Comparison of ENCODE assay signal across 13 mouse cellular contexts in the genomic region with DNA sequence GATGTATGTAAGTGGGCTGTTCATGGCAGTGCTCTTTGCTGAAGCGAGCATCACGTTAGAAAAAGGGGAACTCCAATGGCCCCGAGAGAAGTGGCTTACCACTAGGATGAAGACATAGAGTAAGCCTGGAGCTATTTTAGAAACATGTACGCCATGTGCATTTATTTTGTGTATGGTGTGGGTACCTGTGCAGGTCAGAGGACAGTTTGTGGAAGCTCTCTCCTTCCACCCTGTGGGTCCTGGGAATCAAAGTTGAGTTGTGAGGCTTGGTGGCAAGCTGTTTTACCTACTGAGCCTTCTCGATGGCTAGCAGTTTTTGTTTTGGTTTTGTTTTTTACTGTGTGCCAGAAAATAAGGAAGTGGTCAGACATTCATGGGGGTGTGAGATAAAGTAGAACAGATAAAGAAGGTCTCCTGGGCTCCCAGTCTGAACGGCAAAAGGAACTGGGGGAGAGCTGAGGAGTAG. TPM values are rescaled to one million over a fixed set of nuclear protein-coding genes. Genes with fewer than 3 reads are reported as not detected.
DNase-seq lines count a peak whose midpoint lies in the region; ATAC-seq lines count a peak whose summit lies in the region.
"Had no signal": no experiment of that assay in that cellular context is flagged by ENCODE, and none has a peak within 500 bp of the region (broad histone marks: within the 10 kb centered on the region; RNA-seq: fewer than 3 reads in every experiment).

No protein-coding gene starts in this region.

- 84% methylated on average over 6 of the region's 6 CpGs for WGBS in midbrain, embryonic 11.5 days
- WGBS in midbrain, embryonic 13.5 days = 93% methylated on average over 6 of the region's 6 CpGs

- H3K27me3 ChIP-seq in midbrain, embryonic 11.5 days (ENCODE audit: control insufficient read depth, insufficient read depth, low read length) = no peaks in the 10 kb centered on the region
- no peaks in the 10 kb centered on the region for H3K27me3 ChIP-seq in midbrain, embryonic 13.5 days
- H3K27me3 ChIP-seq: hindbrain, embryonic 12.5 days; liver, embryonic 13.5 days; midbrain, embryonic 15.5 days had no signal

- no peak overlapping the region for H3K9ac ChIP-seq in midbrain, embryonic 11.5 days (ENCODE audit: low read length)
- no peak overlapping the region for H3K9ac ChIP-seq in midbrain, embryonic 13.5 days (replicated peaks)
- H3K9ac ChIP-seq: hindbrain, embryonic 12.5 days; liver, embryonic 13.5 days; midbrain, embryonic 15.5 days had no signal

- 0 out of 2 replicates have a peak, but pooled peaks cover 7% of the 10 kb centered on the region for H3K36me3 ChIP-seq in midbrain, embryonic 11.5 days (ENCODE audit: control insufficient read depth, insufficient read depth, low read length)
- H3K36me3 ChIP-seq in midbrain, embryonic 13.5 days = peaks cover 84% of the 10 kb centered on the region

- no peaks in the 10 kb centered on the region for H3K9me3 ChIP-seq in midbrain, embryonic 11.5 days (ENCODE audit: control insufficient read depth, low read length)
- H3K9me3 ChIP-seq in midbrain, embryonic 13.5 days = no peaks in the 10 kb centered on the region
- H3K9me3 ChIP-seq: hindbrain, embryonic 12.5 days; liver, embryonic 13.5 days; midbrain, embryonic 15.5 days had no signal

- H3K4me3 ChIP-seq in midbrain, embryonic 11.5 days (ENCODE audit: low read depth, low read length) = no peak overlapping the region
- no peak overlapping the region for H3K4me3 ChIP-seq in midbrain, embryonic 13.5 days (replicated peaks)
- H3K4me3 ChIP-seq: erythroblast, embryonic 14.5 days; hindbrain, embryonic 12.5 days; left cerebral cortex, adult 2 months; liver, embryonic 13.5 days; midbrain, embryonic 15.5 days had no signal

- ATAC-seq in midbrain, embryonic 11.5 days (ENCODE audit: low FRiP score) = no peak
- ATAC-seq in midbrain, embryonic 13.5 days = no peak
- peak; percentile 62 for ATAC-seq in granulocyte monocyte progenitor cell, adult 5-6 weeks (replicated peaks; ENCODE audit: poor library complexity, severe bottlenecking)
- peak; percentile 62 for ATAC-seq in monocyte, adult 5-6 weeks (replicated peaks; ENCODE audit: insufficient number of reproducible peaks, low FRiP score, low TSS enrichment, poor library complexity, severe bottlenecking)
- ATAC-seq in cerebellum, adult (ENCODE audit: insufficient number of reproducible peaks, low FRiP score, low TSS enrichment) = no peak
- no peak for ATAC-seq in erythroblast, adult 5-6 weeks (replicated peaks; ENCODE audit: low FRiP score, poor library complexity, severe bottlenecking)
- ATAC-seq: midbrain, embryonic 15.5 days had no signal

- no peaks in the 10 kb centered on the region for H3K4me1 ChIP-seq in midbrain, embryonic 11.5 days (ENCODE audit: control insufficient read depth, insufficient read depth, low read length)
- H3K4me1 ChIP-seq in midbrain, embryonic 13.5 days (replicated peaks) = 0 out of 2 replicates have a peak, but pooled peaks cover 5% of the 10 kb centered on the region
- H3K4me1 ChIP-seq: hindbrain, embryonic 12.5 days; midbrain, embryonic 15.5 days had no signal

- H3K4me2 ChIP-seq in midbrain, embryonic 11.5 days = no peak overlapping the region
- no peak overlapping the region for H3K4me2 ChIP-seq in midbrain, embryonic 13.5 days (replicated peaks)
- H3K4me2 ChIP-seq: hindbrain, embryonic 12.5 days; liver, embryonic 13.5 days; midbrain, embryonic 15.5 days had no signal

- DNase-seq in midbrain, embryonic 11.5 days (ENCODE audit: low spot score, missing footprints) = peak; percentile 19
- no peak for DNase-seq in yolk sac, embryonic 10.5 days (ENCODE audit: low spot score)
- DNase-seq: kidney, adult 2 months; liver, embryonic 13.5 days had no signal

- H3K27ac ChIP-seq in midbrain, embryonic 11.5 days (ENCODE audit: low read depth, low read length) = no peak overlapping the region
- no peak overlapping the region for H3K27ac ChIP-seq in midbrain, embryonic 13.5 days
- H3K27ac ChIP-seq: hindbrain, embryonic 12.5 days; left cerebral cortex, adult 2 months; liver, embryonic 13.5 days; midbrain, embryonic 15.5 days had no signal

RNA-seq across cellular contexts. Expression of a gene that starts 57.4 kb away (rescaled TPM):
- 3.1 and 3.2 TPM in 2 replicates for polyA plus RNA-seq in midbrain, embryonic 11.5 days (2014; fragmentation: Nextera tagmentation; extraction: Ambion mirVana)
- 3.5 and 4.1 TPM in 2 replicates for polyA plus RNA-seq in midbrain, embryonic 13.5 days (2015; fragmentation: Nextera tagmentation; extraction: Ambion mirVana)
- 0.58 TPM in 1 of 2 replicates, not detected in the other for total RNA-seq in granulocyte monocyte progenitor cell, adult 5-6 weeks (2014; fragmentation: Nextera tagmentation)
- 0.57 and 1.2 TPM in 2 replicates for total RNA-seq in granulocyte monocyte progenitor cell, adult 5-6 weeks (2017)
- 0.38 TPM in 1 of 3 replicates, not detected in the others for total RNA-seq in monocyte, adult 5-6 weeks (2017)
- not detected in 2 replicates for total RNA-seq in erythroblast, adult 5-6 weeks (2015; ENCODE audit: low replicate concordance)
- total RNA-seq in erythroblast, adult 5-6 weeks (2017; ENCODE audit: low replicate concordance) = not detected in 2 replicates

RNA-seq across cellular contexts. Expression of a gene that starts 57.9 kb away (rescaled TPM):
- 109 and 118 TPM in 2 replicates for polyA plus RNA-seq in midbrain, embryonic 11.5 days (2014; fragmentation: Nextera tagmentation; extraction: Ambion mirVana)
- polyA plus RNA-seq in midbrain, embryonic 13.5 days (2015; fragmentation: Nextera tagmentation; extraction: Ambion mirVana) = 105 and 113 TPM in 2 replicates
- total RNA-seq in granulocyte monocyte progenitor cell, adult 5-6 weeks (2014; fragmentation: Nextera tagmentation) = 42.5 and 51.6 TPM in 2 replicates
- 36.8 and 72.4 TPM in 2 replicates for total RNA-seq in granulocyte monocyte progenitor cell, adult 5-6 weeks (2017)
- 10.1 to 19.7 TPM (median 15.1 TPM) in 3 replicates for total RNA-seq in monocyte, adult 5-6 weeks (2017)
- 5.2 and 9.0 TPM in 2 replicates for total RNA-seq in erythroblast, adult 5-6 weeks (2015; ENCODE audit: low replicate concordance)
- 7.2 and 7.4 TPM in 2 replicates for total RNA-seq in erythroblast, adult 5-6 weeks (2017; ENCODE audit: low replicate concordance)

RNA-seq across cellular contexts. Expression of a gene that starts 58.1 kb away (rescaled TPM):
- polyA plus RNA-seq in midbrain, embryonic 11.5 days (2014; fragmentation: Nextera tagmentation; extraction: Ambion mirVana) = 74.2 and 82.8 TPM in 2 replicates
- polyA plus RNA-seq in midbrain, embryonic 13.5 days (2015; fragmentation: Nextera tagmentation; extraction: Ambion mirVana) = 94.0 and 97.5 TPM in 2 replicates
- 72.4 and 76.4 TPM in 2 replicates for total RNA-seq in granulocyte monocyte progenitor cell, adult 5-6 weeks (2014; fragmentation: Nextera tagmentation)
- total RNA-seq in granulocyte monocyte progenitor cell, adult 5-6 weeks (2017) = 45.1 and 57.0 TPM in 2 replicates
- total RNA-seq in monocyte, adult 5-6 weeks (2017) = 41.4 to 59.4 TPM (median 52.0 TPM) in 3 replicates
- total RNA-seq in erythroblast, adult 5-6 weeks (2015; ENCODE audit: low replicate concordance) = 18.1 and 21.1 TPM in 2 replicates
- 28.6 and 32.9 TPM in 2 replicates for total RNA-seq in erythroblast, adult 5-6 weeks (2017; ENCODE audit: low replicate concordance)

Comparison
In these comparisons a context has a peak if more than half of its experiments do, and no peak if none do; other contexts are left out.
1. ATAC-seq: peak in granulocyte monocyte progenitor cell, adult 5-6 weeks (single experiment) and monocyte, adult 5-6 weeks (single experiment); none in midbrain, embryonic 11.5 days (single experiment), midbrain, embryonic 13.5 days (single experiment), cerebellum, adult (single experiment) and erythroblast, adult 5-6 weeks (single experiment).